Mouse (Mus musculus) CD4-positive, CD25-positive, alpha-beta regulatory T cell, adult 4 months (primary cell): ENCODE data around the gene Arhgdib. TPM values are rescaled to one million over a fixed set of nuclear protein-coding genes. Genes with fewer than 3 reads are reported as not detected.

Source experiments
- ATAC-seq: one replicate; pipeline ENCODE4 v1.8.0; 2017
- polyA plus RNA-seq, 2 experiments: library from polyadenylated mRNA; unstranded; fragments of 100-300 nt; shearing (Covaris generic); gene quantifications; one replicate each; pipeline ENCODE4 v1.2.1; 2017

Gene Arhgdib
- polyA plus RNA-seq: 1,000 to 10,000 TPM; 2,618 to 2,837 TPM

DNA sequence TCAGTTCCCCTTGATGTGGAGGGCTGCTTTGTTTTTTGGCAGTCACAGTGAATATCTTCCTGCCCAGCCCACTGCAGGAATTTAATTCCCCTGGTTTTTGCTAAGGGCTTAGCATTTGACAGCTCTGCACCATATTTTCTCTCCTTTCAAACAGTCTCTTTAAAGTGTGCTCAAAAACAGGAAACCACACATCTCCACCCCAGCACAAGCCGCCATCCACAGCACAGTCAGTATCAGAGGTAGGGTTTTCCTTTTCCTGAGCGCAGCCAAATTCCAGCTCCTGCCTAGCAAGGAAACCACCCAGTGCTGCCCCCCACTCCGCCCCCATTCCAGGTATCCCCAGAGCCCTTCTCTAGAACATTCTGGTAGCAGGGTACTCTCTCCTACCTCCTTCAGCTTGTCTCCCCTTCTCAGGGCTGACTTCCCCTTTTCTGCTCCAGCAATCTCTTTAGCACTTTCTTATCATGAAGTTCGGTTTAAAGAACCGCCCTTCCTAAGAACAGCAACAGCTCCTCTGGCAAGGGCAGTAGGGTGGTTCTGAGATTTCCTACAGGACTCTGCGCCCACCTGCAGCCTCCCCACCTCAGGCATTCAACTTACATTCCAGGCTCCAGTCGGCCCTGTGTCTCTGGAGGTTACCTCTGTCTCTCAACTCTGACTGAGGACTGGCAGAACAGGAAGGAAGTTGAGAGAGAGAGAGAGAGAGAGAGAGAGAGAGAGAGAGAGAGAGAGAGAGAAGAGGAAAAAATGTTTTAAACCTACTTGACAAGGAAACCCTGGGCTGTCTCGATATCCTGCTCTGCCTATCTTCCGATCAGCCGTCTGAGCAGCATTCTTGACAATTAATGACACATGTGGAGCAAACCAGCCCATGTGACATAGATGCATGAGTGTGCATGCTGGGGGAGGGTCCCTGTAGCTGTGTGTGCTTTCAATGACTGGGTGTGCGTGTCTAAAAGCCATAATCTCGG, at the start of gene Arhgdib:
Gene Arhgdib (minus strand): TSS at position 849 of the 971 bp plus-strand sequence.
- ATAC-seq: peak; percentile 68

DNA sequence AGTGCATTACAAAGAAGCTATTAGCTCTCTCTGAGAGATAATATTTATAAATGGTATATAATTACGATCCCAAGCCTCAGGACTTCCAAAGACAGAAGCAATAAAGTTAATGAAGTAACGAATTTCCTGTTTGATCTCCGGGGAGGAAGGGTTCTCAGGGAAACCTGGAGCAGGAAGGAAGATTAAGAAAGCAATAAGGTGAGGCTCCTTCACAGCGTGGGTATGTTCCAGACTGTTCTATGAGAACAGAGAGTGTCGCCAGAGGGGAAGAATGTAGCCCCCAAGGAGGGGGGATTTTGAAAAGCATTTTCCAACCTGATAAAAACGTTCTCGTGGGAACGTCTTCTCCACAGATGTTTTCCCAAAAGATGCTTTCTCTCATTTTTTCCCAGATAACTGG, 48.9 kb upstream of the Arhgdib start:
- ATAC-seq: no peak

DNA sequence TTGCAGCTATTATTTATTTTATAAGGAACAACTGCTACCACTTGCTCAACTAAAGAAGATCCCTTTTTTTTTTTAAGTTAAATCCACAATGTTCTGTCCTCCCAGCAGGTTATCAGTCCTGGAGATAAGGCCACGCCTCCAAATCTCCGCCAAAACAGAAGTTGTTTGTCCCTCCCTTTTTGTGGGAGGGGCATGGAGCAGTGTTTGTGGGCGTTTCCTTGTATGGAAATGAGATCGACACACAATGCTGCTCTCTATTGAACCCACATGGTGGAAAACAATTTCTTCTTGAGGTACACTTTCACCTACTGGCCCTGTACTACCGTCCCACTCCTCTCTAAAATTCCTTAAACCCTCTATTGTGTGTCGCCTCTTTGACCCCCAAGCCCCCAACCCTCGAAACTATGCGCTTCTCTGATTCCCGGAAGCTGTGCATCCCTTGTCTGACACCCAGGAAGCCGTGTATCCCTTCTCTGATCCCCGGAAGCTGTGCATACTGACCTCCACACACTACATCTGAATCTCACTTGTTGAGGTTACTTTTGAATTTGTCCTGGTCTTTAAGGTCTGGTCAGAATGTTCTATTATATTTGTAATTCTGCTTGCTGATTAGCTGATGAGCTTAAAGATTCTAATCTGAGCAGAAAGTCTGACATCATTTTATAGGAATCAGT, 48.3 kb upstream of the Arhgdib start:
- ATAC-seq: no peak

DNA sequence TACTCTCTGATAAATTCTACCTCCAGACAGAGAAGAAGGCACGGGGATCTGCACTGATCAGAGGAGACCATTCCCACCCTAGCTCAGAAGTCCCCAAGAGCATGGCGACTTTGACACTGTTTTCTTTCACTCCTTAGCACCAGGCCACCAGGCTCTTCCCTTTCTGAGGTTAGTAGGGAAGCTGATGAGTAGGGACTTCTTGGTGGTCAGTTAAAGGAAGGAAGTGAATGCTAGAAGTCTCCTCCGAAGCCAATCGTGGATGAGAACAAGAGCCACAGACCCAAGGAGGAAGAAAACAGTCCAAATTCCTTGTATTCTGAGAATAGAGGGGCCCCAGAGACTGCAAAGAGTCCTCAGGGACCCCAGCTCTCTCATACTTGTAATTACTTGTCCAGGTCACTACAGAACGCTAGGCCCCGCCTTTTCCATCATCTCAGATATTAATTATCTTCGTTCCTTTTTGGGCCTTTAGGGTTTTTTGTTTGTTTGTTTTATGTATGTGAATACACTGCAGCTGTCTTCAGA, 46.9 kb upstream of the Arhgdib start:
- ATAC-seq: no peak

DNA sequence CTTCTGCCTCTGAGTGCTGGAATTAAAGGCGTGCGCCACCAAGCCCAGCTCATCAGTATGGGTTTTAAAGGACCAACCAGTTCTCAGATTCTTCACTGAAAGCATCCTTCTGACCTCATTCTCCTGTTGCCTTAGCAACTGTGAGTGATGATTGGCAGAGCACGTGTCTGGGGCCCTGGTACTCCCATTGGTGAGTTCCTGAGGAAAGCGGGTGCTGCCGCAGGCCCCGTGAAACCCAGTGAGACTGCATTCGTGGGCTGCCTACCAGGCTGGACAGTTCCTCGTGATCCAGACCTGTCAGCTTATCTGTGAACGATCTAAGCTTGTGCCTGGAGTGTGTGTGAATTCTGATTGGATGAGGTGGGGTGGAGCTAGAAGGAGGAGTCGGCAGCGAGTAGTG, 45.0 kb upstream of the Arhgdib start:
- ATAC-seq: no peak

DNA sequence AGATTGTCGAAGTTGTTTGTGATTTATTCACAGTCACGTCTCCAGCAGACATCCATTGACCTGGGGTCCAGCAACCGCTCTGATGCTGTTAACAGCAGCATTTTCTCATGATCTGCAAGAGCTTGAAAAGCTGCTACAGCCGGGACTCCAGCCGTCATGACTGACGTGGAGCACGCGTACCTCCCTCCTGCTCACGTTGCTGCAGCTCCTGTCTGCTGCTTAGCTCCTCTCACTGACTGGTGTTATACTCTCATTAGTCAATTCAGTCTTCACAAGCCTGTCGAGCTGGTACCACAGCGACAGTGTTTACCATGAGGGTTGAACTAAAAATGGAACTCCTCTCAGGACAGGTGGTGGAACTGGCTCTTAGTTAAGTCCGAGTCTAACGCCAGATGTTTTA, 44.3 kb upstream of the Arhgdib start:
- no peak for ATAC-seq

DNA sequence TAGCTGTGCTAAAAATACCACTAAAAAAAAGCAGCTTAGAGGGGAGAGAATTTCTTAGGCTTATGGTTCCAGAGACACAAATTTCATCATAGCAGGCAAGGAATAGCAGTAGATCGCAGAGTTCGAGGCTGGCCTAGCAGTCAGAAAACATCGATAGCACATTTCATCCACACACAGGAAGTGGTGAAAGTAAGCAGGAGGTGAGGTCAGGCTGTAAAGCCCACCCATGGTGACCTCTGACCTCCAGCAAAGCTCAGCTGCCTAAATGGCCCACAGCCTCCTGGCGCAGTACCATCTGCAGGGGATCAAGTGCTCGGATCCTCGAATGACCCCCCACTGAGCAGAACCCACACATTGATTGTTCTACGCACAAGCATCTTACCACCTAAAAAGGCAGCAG, 41.5 kb upstream of the Arhgdib start:
- ATAC-seq: no peak

DNA sequence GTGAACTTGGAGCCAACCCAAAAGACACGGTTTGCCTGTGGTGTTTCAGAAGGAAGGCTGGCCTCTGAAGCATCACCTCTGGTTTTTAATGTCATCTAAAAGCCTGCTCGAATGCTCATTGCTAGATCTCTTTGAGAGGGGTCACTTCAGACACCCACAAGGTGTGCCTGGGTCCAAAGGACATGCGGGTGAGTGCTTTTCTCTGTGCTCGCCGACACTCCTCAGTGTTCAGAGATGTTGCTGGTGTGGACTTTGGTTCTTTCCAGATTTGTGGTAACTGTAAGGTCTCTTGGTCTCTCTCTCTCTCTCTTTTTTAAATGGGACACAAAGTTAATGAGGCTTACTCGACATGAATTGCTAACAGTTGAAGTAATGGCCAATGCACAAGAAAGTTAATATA, 40.9 kb upstream of the Arhgdib start:
- no peak for ATAC-seq

DNA sequence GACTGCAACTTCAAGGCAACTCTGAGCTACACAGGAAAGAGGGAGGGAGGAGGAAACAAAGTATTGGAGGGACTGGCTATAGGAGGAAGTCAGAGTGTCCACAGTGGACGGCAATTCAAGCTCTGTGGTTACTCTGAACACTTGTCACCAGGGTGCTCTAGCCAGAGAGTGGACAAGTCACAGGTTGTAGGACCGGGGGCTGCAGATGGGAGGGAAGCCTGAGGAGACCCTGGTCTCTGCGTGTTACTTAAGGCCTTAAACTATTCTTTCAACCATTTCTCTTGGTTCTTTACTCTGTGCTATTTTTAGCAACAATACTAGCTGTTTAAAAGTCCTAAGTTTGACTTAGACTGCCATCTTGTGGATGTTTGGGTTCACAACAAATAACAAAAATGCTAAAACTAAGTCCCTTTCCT, 38.6 kb upstream of the Arhgdib start:
- ATAC-seq: peak; percentile 78

DNA sequence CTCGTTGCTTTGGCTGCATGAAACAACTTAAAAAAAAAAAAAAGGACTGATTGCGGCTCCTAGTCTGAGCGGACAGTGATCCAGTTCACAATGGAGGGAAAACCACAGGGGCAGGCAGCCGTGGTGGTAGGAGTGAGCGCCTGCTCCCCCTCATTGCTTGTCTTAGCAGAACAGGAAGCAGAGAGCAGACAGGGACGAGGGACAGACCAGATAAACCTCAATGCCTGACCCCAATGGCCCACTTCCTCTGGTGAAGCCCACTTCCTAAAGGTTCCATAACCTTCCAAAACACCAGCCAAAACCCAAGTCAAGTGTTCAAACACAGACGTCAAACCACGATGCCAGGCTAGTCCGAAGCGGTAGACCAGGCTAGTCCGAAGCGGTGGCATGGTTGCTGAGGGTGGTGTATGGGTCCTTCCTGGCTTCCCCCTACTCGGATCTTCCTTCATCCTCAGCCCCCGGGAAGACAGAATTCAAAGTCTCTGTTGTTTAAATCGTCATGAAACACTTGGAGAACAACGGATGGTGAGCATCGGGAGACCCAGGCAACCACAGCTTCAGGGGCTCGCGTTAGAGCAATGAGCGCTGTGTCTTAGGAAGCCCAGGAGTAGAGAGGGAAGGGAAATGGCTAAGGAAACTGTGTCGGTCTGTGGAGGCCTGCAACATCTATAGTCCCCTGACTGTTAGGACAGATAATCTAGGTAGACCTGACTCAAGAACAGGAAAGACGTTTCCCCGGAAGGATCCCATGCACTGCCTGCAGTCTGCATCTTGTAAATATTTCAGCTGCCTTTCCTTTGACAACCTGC, 37.8 kb upstream of the Arhgdib start:
- ATAC-seq: peak; percentile 43

DNA sequence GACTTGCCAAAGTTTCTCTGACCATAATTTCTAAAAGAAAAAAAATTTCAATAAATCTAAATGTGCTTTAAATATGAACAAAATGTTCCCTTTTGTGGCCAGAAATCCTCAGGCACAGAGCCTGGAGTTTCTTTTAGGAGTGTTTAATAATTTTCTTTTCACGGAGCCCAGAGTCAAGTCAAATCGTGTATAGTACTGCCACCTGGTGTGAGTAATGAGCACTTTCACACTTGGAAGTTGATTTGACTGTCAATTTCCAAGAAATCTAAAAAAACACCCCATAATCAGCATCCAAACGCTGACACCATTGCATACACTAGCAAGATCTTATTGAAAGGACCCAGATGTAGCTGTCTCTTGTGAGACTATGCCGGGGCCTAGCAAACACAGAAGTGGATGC, 27.2 kb upstream of the Arhgdib start:
- ATAC-seq: peak; percentile 29

DNA sequence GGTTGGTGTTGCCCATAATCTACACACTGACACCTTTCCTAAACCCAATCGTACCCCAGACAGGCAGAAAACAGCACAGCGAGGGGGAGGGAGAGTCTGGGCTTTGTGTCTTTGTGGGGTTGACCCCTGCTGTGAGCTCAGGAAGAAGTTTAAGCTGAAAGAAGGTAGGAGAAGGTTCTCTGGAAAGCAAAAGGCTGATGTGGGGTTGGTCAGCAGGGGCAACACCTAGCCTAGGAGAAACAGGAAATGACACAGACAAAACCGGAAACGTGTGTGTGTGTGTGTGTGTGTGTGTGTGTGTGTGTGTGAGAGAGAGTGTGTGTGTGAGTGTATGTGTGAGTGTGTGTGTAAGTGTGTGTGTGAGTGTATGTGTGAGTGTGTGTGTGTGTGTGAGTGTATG, 25.8 kb upstream of the Arhgdib start:
- peak; percentile 33 for ATAC-seq

DNA sequence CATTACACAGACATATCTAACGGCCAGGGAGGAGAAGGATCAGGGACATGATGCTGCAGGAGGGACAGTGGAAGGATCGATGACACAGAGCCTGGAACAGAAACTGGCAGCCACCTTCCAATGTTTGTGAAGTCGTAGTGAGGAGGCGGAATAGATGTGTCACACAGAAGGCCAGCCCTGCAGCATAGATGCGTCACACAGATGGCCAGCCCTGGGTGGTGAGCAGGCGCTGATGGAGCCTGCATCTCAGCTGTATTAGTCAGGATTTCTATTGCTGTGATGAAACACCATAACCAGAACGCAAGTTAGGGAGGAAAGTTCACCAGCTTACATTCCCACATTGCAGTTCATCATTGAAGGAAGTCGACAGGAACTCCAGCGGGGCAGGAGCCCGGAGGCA, 24.2 kb upstream of the Arhgdib start:
- ATAC-seq: no peak

DNA sequence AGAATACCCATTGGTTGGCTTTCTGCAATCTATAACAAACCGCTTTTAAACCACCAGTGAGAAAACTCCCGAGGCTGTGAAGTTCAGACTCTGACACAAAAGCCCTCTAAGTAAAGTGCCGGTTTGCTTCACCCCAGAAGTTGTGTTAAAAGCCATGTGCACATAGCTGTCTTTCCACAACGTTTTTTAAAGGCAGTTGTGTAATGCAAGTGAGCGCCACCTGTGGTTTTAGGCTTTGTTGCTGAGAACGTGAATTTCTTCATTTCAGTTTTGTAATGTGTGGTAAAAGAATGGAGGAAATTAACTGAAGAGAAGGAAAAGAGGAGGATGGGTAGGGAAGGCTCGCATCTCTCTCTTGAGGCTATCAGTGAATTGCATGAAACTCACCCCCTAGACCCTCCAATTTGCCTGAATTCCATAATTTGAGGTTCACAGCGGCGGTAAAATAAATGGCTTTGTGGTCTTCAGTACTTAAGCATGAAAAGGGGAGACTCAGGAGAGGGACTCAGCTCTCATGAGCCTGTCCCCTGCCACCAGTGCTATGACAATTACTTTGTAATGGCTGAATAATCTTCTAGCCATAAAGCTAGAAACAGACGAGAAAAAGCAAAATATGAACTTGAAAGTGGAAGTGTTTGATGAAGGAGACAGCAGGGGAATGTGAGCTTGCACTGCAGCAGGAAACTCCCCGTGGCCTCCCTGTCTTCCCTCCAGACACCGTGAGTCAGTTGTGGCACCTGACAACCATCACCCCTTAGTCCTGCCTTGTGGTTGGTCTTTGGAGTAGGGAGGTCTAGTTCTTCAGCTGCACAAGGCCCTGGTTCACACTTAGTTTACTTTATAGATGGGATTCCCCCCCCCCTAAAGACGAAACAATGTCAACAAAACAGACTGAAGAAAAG, 23.2 kb upstream of the Arhgdib start:
- ATAC-seq: peak; percentile 78

DNA sequence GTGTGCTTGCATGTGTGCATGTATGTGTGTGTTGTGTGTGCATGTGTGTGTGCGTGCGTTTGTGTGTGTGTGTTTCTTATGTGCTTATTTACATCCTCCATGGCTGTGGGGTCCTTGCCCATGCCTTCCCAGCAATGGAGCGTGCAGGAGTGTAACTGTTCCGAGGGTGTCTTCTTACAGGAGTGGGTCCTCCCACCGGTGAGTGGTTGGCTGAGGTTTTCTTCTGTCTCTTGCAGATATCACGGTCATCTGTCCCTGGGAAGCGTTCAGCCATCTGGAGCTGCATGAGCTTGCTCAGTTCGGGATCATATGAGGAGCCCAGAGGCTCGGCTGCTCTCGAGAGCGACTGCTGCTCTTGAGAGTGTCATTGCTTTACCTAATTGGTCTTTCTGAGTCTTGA, 21.3 kb upstream of the Arhgdib start:
- ATAC-seq: no peak

DNA sequence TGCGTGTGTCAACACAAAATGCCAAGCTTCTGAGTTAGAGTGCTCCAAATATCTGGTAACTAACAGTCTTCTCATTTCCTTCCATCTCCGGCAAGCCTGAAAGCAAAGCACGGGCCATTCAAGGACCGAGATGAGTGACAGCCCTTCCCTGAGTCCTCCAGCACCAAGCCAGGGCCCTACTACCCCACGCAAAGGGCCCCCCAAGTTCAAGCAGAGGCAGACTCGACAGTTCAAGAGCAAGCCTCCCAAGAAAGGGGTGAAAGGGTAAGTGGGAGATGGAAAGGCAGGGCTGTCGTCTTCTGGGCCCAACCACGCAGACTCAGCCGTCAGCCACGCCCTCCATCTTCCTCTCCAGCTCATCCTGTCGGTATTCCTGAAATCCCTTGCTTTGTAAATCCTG, 17.4 kb upstream of the Arhgdib start:
- ATAC-seq: no peak

DNA sequence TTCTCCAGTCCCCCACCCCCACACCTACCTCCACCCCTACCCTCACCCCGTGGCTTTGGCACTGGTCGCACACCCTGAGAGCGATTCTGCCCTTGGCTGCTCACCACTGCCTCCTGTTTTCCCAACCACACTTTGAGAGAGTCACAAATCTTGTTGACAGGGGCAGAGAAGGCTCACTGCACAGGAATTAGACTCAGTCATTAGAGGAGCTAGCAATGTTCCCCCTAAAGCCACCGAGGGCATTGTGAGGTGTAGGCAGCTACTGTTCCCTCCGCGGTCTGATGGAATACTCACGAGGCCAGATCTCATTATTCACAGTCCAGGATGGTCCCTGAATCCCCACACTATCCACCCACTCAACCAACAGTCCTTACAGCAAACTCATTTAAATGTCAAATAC, 15.4 kb upstream of the Arhgdib start:
- ATAC-seq: no peak

DNA sequence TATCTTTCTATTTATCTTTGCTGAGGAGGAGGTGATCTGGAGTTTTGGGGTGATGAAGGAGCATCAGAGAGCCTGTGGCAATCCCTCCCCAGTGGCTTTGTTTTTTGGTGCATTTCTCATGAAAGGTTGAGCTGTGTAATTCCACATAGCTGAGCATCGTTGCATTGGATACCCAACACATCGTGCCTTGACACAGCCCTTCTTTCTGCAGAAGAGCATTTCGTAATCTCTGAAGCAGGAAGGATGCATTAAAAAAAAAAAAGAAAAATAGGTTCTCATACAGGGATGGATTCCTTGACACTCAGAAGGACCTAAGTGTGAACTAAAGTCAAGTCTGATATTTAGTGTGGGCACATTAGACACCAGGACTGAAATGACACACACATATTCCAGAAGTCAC, 13.5 kb upstream of the Arhgdib start:
- no peak for ATAC-seq

DNA sequence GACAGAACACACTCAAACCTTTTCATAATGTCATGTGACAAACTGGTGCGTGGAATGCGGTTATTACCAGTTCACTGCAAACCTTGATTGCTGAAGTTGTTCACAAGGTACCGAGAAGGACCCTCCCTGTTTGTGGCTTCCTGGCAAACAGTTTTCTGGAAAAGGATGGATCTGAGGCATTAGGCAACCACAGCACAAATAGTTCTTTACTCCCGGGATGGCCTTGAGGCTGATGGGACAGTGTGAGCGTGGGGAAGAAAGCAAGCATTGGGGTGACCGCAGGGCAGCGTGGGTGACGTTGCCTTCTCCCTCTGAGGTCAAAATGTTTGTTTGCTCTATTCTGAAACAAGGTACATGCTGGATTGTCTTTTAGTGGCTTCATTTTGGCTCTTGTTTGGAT, 13.0 kb upstream of the Arhgdib start:
- no peak for ATAC-seq

DNA sequence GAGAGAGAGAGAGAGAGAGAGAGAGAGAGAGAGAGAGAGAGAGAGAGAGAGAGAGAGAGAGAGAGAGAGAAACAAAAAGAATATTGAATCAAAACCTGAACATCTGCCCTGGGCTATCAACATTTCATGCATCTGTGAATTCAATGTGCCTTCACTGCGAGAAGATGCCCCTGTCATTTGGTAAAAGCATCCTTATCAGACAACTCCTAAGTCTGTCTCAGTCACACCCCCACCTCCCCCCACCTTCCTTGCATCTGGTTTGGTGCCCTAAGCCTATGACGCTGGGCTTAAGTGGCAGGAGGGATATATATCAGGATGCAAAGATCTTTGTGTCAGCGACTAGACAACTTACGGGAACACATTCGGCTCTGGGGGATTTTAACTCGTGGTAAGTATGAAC, 12.5 kb upstream of the Arhgdib start:
- ATAC-seq: no peak

DNA sequence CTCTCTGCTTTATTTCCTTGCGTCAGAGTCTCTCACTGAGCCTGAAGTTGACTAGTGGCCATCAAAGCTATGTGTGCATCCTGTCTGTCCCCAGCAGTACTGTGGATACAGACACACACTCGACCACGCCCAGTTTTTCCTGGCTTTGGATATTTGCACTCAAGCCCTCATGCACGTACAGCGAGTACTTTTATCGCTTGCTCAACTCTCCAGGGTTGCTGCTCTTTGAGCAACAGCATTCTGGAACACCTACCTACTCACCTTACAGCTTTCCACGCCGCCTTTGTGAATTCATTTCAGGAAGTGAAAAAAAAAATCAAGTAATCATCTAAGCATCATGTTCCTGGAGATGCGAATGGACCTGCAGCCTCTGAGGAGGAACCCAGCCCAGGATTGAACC, 11.2 kb upstream of the Arhgdib start:
- ATAC-seq: no peak

DNA sequence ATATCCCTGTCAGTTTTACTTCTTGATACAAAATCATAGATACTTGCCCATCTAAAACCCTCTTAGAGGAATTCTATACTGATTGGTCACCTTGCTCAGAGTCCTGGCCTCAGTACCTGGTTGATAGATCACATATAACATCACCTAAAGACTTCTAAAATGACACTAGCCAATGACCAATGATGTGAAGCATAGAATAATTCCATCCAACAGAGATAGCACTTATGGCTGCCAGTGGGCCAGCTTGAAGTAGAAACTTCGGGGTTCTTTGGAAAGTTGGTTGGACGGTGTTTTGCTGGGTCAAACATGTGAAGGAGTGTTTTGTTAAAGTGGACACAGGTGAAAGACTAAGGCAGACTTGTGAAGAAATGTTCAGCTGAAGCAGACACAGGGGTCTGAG, 8.5 kb upstream of the Arhgdib start:
- no peak for ATAC-seq
